Mouse (Mus musculus): ENCODE data around the gene Gzme. TPM values are rescaled to one million over a fixed set of nuclear protein-coding genes. Genes with fewer than 3 reads are reported as not detected.

The Gzme gene
- total RNA-seq (2023; ENCODE audit: inconsistent age), result not detected in 4 replicates

GRCm38 (mm10) chr14:56120525-56120924 is at the start of gene Gzme:
TSS of gene Gzme (minus strand) at chr14:56120625.

GRCm38 (mm10) chr14:56159479-56159878 is 39.1 kb upstream of the Gzme start, which contains the start of gene Gzmg:
TSS of gene Gzmg (minus strand) at chr14:56159579.

GRCm38 (mm10) chr14:56132508-56132907 is 12.1 kb upstream of the Gzme start, which contains the start of gene Gzmd:
TSS of gene Gzmd (minus strand) at chr14:56132608.

DNA sequence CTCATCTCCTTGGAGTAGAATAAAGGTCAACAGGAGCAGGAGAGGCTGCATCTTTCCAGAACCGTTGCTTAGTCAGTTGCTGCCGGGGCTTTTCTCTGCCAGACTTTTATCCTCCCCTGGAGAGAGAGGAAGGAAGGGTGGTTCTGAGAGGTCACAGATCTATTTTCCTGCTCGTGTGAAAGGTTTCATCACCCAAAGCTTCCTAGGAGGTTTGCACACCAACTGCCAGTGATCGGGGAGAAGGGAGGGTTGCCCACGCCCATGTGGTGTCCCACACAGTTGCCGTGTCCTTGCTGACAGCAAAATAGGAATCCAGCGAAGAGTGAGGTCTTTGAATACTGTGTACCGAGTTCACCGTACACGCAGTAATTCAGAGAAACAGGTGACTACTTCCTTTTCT is 18.0 kb downstream of the Gzme start, which contains the start of gene Ctsg:
Ctsg (minus strand) TSS at position 189 of the 400 bp plus-strand sequence.

GRCm38 (mm10) chr14:56085167-56085566 is 35.3 kb downstream of the Gzme start, which contains the start of gene Mcpt8:
TSS of gene Mcpt8 (minus strand) at chr14:56085273.

Other genes with a start within 250 kb of the Gzme start
- 0.22 TPM in 1 of 4 replicates, not detected in the others for gene Cbln3, start 236.2 kb downstream of the Gzme start, total RNA-seq (2023; ENCODE audit: inconsistent age)
- 92.3 to 98.0 TPM (median 96.5 TPM) in 4 replicates for gene Khnyn, start 235.7 kb downstream of the Gzme start, total RNA-seq (2023; ENCODE audit: inconsistent age)
- 25.6 to 37.3 TPM (median 31.5 TPM) in 4 replicates for gene Sdr39u1, start 220.3 kb downstream of the Gzme start, total RNA-seq (2023; ENCODE audit: inconsistent age)
- gene Cma1, start 175.9 kb downstream of the Gzme start, total RNA-seq (2023; ENCODE audit: inconsistent age), result 0.66 TPM in 1 of 4 replicates, not detected in the others
- not detected in 4 replicates for gene Cma2, start 169.6 kb downstream of the Gzme start, total RNA-seq (2023; ENCODE audit: inconsistent age)
- not detected in 4 replicates for gene Mcpt1, start 102.7 kb downstream of the Gzme start, total RNA-seq (2023; ENCODE audit: inconsistent age)
- gene Mcpt9, start 90.1 kb downstream of the Gzme start, total RNA-seq (2023; ENCODE audit: inconsistent age), result not detected in 4 replicates
- 0.51 TPM in 2 of 4 replicates, not detected in the others for gene Mcpt2, start 78.6 kb downstream of the Gzme start, total RNA-seq (2023; ENCODE audit: inconsistent age)
- 0.61 TPM in 1 of 4 replicates, not detected in the others for gene Mcpt4, start 58.3 kb downstream of the Gzme start, total RNA-seq (2023; ENCODE audit: inconsistent age)
- gene Mcpt8, start 35.4 kb downstream of the Gzme start, total RNA-seq (2023; ENCODE audit: inconsistent age), result not detected in 4 replicates
- gene Ctsg, start 18.1 kb downstream of the Gzme start, total RNA-seq (2023; ENCODE audit: inconsistent age), result not detected in 4 replicates
- not detected in 4 replicates for gene Gzmd, start 12.0 kb upstream of the Gzme start, total RNA-seq (2023; ENCODE audit: inconsistent age)
- gene Gzmg, start 39.0 kb upstream of the Gzme start, total RNA-seq (2023; ENCODE audit: inconsistent age), result not detected in 4 replicates
- gene Gzmn, start 54.0 kb upstream of the Gzme start, total RNA-seq (2023; ENCODE audit: inconsistent age), result not detected in 4 replicates
- gene Gzmf, start 90.8 kb upstream of the Gzme start, total RNA-seq (2023; ENCODE audit: inconsistent age), result not detected in 4 replicates
- not detected in 4 replicates for gene Gzmc, start 114.0 kb upstream of the Gzme start, total RNA-seq (2023; ENCODE audit: inconsistent age)
- gene Gzmb, start 141.6 kb upstream of the Gzme start, total RNA-seq (2023; ENCODE audit: inconsistent age), result 0.83 to 0.96 TPM (median 0.84 TPM) in 3 of 4 replicates, not detected in the other
- not detected in 4 replicates for gene Atp12a, start 244.4 kb upstream of the Gzme start, total RNA-seq (2023; ENCODE audit: inconsistent age)

Measured in B cell, adult (primary cell).